Mouse (Mus musculus) midbrain, embryonic 11.5 days (tissue): Measurements from ENCODE around the gene Galnt4. TPM values are rescaled to one million over a fixed set of nuclear protein-coding genes. Genes with fewer than 3 reads are reported as not detected.

Experiments used
- ATAC-seq: fragments of 200-750 bp; cut with Nextera tagmentation; 2 replicates; pipeline ENCODE4 v1.8.0; 2017; ENCODE audit warnings: moderate TSS enrichment, moderate library complexity; ENCODE audit not compliant: low FRiP score
- DNase-seq: peaks from one replicate; pipeline ENCODE4 v3.0.0; 2015; ENCODE audit warnings: low spot score; ENCODE audit errors: missing footprints
- H3K27ac ChIP-seq: fragments of 300-500 bp; sonication (generic); 2 replicates; pipeline ENCODE4 v1.5.1; 2014; ENCODE audit warnings: low read depth, low read length
- H3K27me3 ChIP-seq: fragments of 300-500 bp; sonication (generic); 2 replicates; pipeline ENCODE4 v1.6.1; 2014; ENCODE audit warnings: mild to moderate bottlenecking, low read length, moderate library complexity, mixed read lengths; ENCODE audit not compliant: control insufficient read depth, insufficient read depth
- H3K36me3 ChIP-seq: fragments of 300-500 bp; sonication (generic); 2 replicates; pipeline ENCODE4 v1.6.1; 2014; ENCODE audit warnings: mild to moderate bottlenecking, low read length, moderate library complexity, mixed read lengths; ENCODE audit not compliant: control insufficient read depth, insufficient read depth
- H3K4me1 ChIP-seq: fragments of 300-500 bp; sonication (generic); 2 replicates; pipeline ENCODE4 v1.6.1; 2014; ENCODE audit warnings: low read length; ENCODE audit not compliant: control insufficient read depth, insufficient read depth
- H3K4me2 ChIP-seq: fragments of 300-500 bp; sonication (generic); 2 replicates; pipeline ENCODE4 v1.6.1; 2014; ENCODE audit warnings: mild to moderate bottlenecking, moderate library complexity
- H3K4me3 ChIP-seq: fragments of 300-500 bp; sonication (generic); 2 replicates; pipeline ENCODE4 v1.5.1; 2014; ENCODE audit warnings: low read depth, low read length
- H3K9ac ChIP-seq: fragments of 300-500 bp; sonication (generic); 2 replicates; pipeline ENCODE4 v1.6.1; 2014; ENCODE audit warnings: low read length
- H3K9me3 ChIP-seq: fragments of 300-500 bp; sonication (generic); 2 replicates; pipeline ENCODE4 v1.6.1; 2016; ENCODE audit warnings: low read length; ENCODE audit not compliant: control insufficient read depth
- WGBS: fragments of 180-500 bp; shearing (Covaris S2); extraction: QIAGEN DNeasy Blood & Tissue Kit; methylation state at CpG from one replicate; pipeline ENCODE4 v1.1.7; 2014; 5-methylcytosine and 5-hydroxymethylcytosine counted together
- polyA plus RNA-seq: library from polyadenylated mRNA; unstranded; fragments of >200 nt; fragmentation: Nextera tagmentation; extraction: Ambion mirVana; gene quantifications from 2 replicates; pipeline ENCODE4 v1.2.1, GENCODE M21; 2014

Galnt4 gene
- polyA plus RNA-seq, 1 experiment from 2014 or later, result 4.3 TPM

DNA sequence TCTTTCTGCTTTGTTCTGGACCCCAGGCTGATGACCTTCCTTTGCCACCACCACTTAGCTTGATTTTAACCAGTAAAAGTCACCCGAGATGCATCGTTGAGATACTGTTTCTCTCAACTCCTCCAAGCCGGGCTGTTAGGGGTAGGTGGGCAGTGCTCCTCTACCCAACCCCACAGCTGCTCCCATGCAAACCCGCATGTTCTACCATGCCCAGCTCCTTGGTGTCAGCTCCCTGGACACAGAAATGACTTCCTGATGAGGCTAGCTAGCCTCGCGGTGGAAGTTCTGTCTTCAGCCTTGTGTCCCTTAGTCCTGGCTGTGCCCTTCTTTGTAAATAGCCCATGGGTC is 22.7 kb upstream of the Galnt4 start:
- no peak overlapping the region for H3K27ac ChIP-seq
- no peak overlapping the region for H3K4me2 ChIP-seq
- WGBS, result 69% methylated on average over 6 of the region's 6 CpGs
- no peaks in the 10 kb centered on the region for H3K4me1 ChIP-seq
- no peaks in the 10 kb centered on the region for H3K27me3 ChIP-seq
- H3K9ac ChIP-seq, result no peak overlapping the region
- DNase-seq, result no peak
- ATAC-seq, result peak; percentile 53
- no peaks in the 10 kb centered on the region for H3K36me3 ChIP-seq
- H3K4me3 ChIP-seq, result no peak overlapping the region
- no peaks in the 10 kb centered on the region for H3K9me3 ChIP-seq

- Histone ChIP-seq H3K36me3 (no peaks in the 10 kb centered on the region), H3K4me3 (no peak overlapping the region), H3K9me3 (no peaks in the 10 kb centered on the region), H3K27me3 (no peaks in the 10 kb centered on the region), H3K9ac (no peak overlapping the region), H3K4me2 (no peak overlapping the region), H3K4me1 (no peaks in the 10 kb centered on the region), H3K27ac (no peak overlapping the region)
- no peak for ATAC-seq
- WGBS, result 79% methylated on average over 6 of the region's 6 CpGs
- DNase-seq, result no peak
These were observed 21.9 kb upstream of the Galnt4 start for GRCm38 (mm10) chr10:99086029-99086428.

DNA sequence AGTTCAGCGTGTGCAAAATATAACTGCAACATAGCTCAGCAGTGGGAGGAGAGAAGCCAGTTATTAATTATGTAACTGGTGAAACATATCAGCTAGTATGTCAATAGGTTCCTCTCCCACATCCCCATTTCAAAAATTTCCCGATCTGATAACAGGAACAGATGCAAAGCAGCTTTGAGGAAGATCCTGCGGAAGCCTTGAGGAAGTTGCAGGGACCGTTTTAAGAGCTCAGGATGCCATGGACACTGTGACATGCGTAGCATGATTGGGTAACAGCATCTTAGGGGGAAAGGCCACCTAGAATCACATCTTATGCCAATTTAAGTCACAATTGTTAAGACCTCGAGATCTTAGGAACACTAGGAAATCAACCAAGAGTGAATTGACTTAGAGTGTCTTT is 18.1 kb upstream of the Galnt4 start:
- Histone ChIP-seq H3K4me1 (no peaks in the 10 kb centered on the region), H3K9me3 (no peaks in the 10 kb centered on the region), H3K9ac (no peak overlapping the region), H3K27ac (no peak overlapping the region), H3K4me3 (no peak overlapping the region), H3K36me3 (no peaks in the 10 kb centered on the region), H3K27me3 (no peaks in the 10 kb centered on the region), H3K4me2 (no peak overlapping the region)
- DNase-seq (no peak), ATAC-seq (no peak)
- WGBS, result 83% methylated on average over 6 of the region's 6 CpGs

GRCm38 (mm10) chr10:99093364-99093763 is 14.6 kb upstream of the Galnt4 start:
- no peak overlapping the region for H3K9ac ChIP-seq
- H3K27ac ChIP-seq, result no peak overlapping the region
- no peaks in the 10 kb centered on the region for H3K36me3 ChIP-seq
- no peaks in the 10 kb centered on the region for H3K9me3 ChIP-seq
- no peak overlapping the region for H3K4me2 ChIP-seq
- H3K4me3 ChIP-seq, result no peak overlapping the region
- no peak for ATAC-seq
- no peaks in the 10 kb centered on the region for H3K4me1 ChIP-seq
- H3K27me3 ChIP-seq, result no peaks in the 10 kb centered on the region
- DNase-seq, result no peak
- WGBS, result 85% methylated on average over 2 of the region's 2 CpGs

GRCm38 (mm10) chr10:99095114-99095513 is 12.8 kb upstream of the Galnt4 start:
- H3K27me3 ChIP-seq, result no peaks in the 10 kb centered on the region
- H3K4me3 ChIP-seq, result no peak overlapping the region
- no peak for ATAC-seq
- no peaks in the 10 kb centered on the region for H3K4me1 ChIP-seq
- no peaks in the 10 kb centered on the region for H3K36me3 ChIP-seq
- 79% methylated on average over 2 of the region's 2 CpGs for WGBS
- no peaks in the 10 kb centered on the region for H3K9me3 ChIP-seq
- no peak overlapping the region for H3K27ac ChIP-seq
- H3K9ac ChIP-seq, result no peak overlapping the region
- H3K4me2 ChIP-seq, result no peak overlapping the region
- no peak for DNase-seq

DNA sequence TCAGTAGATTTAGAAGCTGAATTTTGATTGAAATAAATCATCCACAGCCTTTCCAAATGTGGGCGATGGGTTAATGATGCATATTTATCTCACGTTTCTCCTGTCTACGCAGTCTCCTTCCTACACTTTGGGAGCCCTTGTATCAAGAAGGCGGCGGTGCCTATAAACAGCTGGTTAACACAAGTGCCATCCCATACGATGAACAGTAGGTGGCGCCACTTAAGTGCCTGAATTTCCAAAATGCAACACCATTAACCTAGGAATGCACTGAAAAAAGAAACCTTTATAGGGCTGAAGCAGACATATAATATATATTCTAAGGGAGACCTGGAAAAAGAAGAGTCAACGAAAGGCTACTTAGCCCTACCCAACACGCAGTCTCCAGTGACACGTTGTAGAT is 10.6 kb upstream of the Galnt4 start:
- H3K9ac ChIP-seq, result no peak overlapping the region
- no peaks in the 10 kb centered on the region for H3K9me3 ChIP-seq
- H3K4me1 ChIP-seq, result no peaks in the 10 kb centered on the region
- no peak overlapping the region for H3K4me2 ChIP-seq
- no peak overlapping the region for H3K4me3 ChIP-seq
- WGBS, result 81% methylated on average over 10 of the region's 10 CpGs
- DNase-seq (peak; percentile 88), ATAC-seq (0 out of 2 replicates have a peak, but pooled peaks have one; percentile 9)
- no peaks in the 10 kb centered on the region for H3K36me3 ChIP-seq
- H3K27me3 ChIP-seq, result no peaks in the 10 kb centered on the region
- no peak overlapping the region for H3K27ac ChIP-seq

DNA sequence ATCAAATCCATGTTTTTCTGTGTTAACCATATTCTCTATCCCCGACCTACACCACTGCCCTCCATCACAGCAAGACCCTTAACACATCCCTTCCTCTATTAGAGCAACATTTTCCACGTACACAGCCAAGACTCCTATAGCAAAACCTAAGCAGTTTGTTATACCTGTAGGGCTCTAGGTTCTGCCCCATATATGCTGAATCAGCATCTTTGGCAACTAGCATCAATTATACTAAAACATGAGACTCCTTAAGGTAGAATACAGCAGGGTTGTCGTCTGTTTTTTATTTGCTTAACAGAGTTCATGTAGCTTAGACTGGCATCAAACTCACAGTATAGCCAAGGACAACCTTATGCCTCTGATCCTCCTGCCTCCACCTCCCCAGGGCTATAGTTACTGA is 2.4 kb upstream of the Galnt4 start:
- WGBS, result 85% methylated on average over 3 of the region's 3 CpGs
- H3K4me3 ChIP-seq, result no peak overlapping the region
- H3K27ac ChIP-seq, result no peak overlapping the region
- H3K9ac ChIP-seq, result no peak overlapping the region
- ATAC-seq, result no peak
- H3K9me3 ChIP-seq, result no peaks in the 10 kb centered on the region
- no peaks in the 10 kb centered on the region for H3K27me3 ChIP-seq
- DNase-seq, result no peak
- H3K4me1 ChIP-seq, result peaks cover 12% of the 10 kb centered on the region
- H3K36me3 ChIP-seq, result no peaks in the 10 kb centered on the region; the same call in 1 of the 2 replicates
- no peak overlapping the region for H3K4me2 ChIP-seq

DNA sequence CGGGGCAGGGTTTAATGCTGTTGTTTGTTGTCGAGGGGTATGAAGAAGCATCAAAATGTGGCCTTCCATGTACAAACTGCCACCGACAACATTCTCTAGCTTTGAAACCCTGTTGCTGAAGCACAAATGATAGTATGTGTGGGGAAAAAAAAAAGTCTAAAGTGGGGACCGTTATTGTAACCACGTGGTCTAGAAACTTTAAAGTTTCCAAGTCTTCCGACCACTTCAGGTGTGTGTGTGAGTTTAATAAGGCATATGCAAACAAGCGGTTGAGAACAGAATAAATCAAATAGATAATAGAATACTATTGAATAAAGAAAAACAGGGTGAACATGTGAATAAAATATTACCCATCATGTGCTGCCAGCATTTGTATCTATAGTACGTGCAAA is 1.7 kb upstream of the Galnt4 start:
- H3K4me1 ChIP-seq, result peaks cover 12% of the 10 kb centered on the region
- H3K4me2 ChIP-seq, result peak overlapping the region; percentile 49
- ATAC-seq (peak; percentile 6), DNase-seq (peak; percentile 88)
- H3K27me3 ChIP-seq, result no peaks in the 10 kb centered on the region
- H3K9me3 ChIP-seq, result no peaks in the 10 kb centered on the region
- H3K27ac ChIP-seq, result 0 out of 2 replicates have a peak overlapping the region, but pooled peaks have one; percentile 77
- H3K36me3 ChIP-seq, result peaks cover 4% of the 10 kb centered on the region; the same call in 1 of the 2 replicates
- peak overlapping the region; percentile 92 for H3K9ac ChIP-seq
- WGBS, result 40% methylated on average over 8 of the region's 8 CpGs
- H3K4me3 ChIP-seq, result peak overlapping the region; percentile 87

GRCm38 (mm10) chr10:99106703-99107631 is 992 bp upstream of the Galnt4 start, which contains the start of gene Poc1b:
TSS of gene Poc1b (plus strand) at chr10:99107036.
- peak within 1 kb of the TSS; percentile 96 for H3K4me2 ChIP-seq
- H3K9me3 ChIP-seq, result no peaks in the 10 kb centered on the region
- peak within 1 kb of the TSS; percentile 92 for H3K9ac ChIP-seq
- DNase-seq (peak; percentile 99), ATAC-seq (peak; percentile 95)
- H3K27me3 ChIP-seq, result no peaks in the 10 kb centered on the region
- WGBS, result under 1% methylated on average over 106 of the region's 106 CpGs
- H3K4me1 ChIP-seq, result peaks cover 12% of the 10 kb centered on the region
- peak within 1 kb of the TSS; percentile 77 for H3K27ac ChIP-seq
- H3K4me3 ChIP-seq, result peak within 1 kb of the TSS; percentile 87
- peaks cover 4% of the 10 kb centered on the region; the same call in 1 of the 2 replicates for H3K36me3 ChIP-seq
